Mouse (Mus musculus) heart, postnatal 0 days (tissue): Measurements from ENCODE around the gene Lhx4.

Experiments used
- CTCF ChIP-seq: IDR thresholded peaks from 2 replicates; pipeline ENCODE4 v1.5.1; 2016; ENCODE audit warnings: antibody characterized with exemption, control low read depth, low read depth
- EP300 ChIP-seq: IDR thresholded peaks from 2 replicates; pipeline ENCODE4 v1.6.1; 2016; ENCODE audit warnings: antibody characterized with exemption, low read depth

DNA sequence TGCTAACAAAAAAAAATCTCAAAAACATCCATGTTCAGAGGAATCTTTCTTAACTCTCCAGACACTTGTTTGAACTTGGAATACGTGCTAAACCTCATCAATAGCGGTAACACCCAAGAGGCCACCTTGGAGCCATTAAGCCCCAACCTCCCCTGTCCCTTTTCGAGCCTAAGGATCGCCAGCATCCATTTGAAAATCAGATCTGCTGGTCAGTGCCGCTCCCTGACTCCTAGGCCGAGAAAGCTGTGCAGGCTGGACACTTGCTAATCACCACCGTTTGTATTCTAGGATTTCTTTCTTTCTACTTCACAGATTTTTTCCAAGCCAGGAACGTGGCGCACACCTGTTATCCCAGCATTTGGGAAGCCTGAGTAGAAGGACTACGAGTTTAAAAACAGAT, 23.7 kb downstream of the Lhx4 start:
- TF ChIP-seq CTCF (no peak), EP300 (no peak)
